Comparison of ENCODE assay signal across 27 mouse cellular contexts in the genomic region with DNA sequence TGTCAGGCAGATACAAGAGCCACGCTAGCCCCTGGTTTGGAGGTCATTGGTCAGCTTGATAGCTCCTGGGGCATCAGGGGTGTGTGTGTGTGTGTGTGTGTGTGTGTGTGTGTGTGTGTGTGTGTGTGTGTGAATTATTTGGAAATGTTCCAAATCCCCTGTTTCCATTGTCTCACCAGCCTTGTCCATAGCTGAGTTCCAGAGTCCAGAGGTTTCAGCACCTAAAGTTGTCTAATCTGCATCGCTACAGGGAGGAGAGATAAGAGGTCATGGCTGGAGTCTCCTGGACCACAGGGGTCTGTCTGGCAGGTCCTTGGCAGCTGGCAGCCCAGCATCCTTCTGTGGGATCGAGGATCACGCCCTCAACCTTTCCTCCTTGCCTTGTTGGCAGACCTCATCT. TPM values are rescaled to one million over a fixed set of nuclear protein-coding genes. Genes with fewer than 3 reads are reported as not detected.
DNase-seq lines count a peak whose midpoint lies in the region; ATAC-seq lines count a peak whose summit lies in the region.
"Had no signal": no experiment of that assay in that cellular context is flagged by ENCODE, and none has a peak within 500 bp of the region (broad histone marks: within the 10 kb centered on the region; RNA-seq: fewer than 3 reads in every experiment).

No protein-coding gene starts in this region.

- WGBS in kidney, embryonic 15.5 days = 72% methylated on average over 4 of the region's 4 CpGs
- 50% methylated on average over 4 of the region's 4 CpGs for WGBS in liver, embryonic 16.5 days (ENCODE audit: insufficient replicate concordance)
- 42% methylated on average over 4 of the region's 4 CpGs for WGBS in liver, embryonic 12.5 days (ENCODE audit: insufficient replicate concordance)
- 53% methylated on average over 4 of the region's 4 CpGs for WGBS in intestine, embryonic 16.5 days

- H3K4me2 ChIP-seq in kidney, embryonic 15.5 days = no peak overlapping the region
- H3K4me2 ChIP-seq in liver, embryonic 16.5 days (ENCODE audit: low read depth, low read length) = no peak overlapping the region
- H3K4me2 ChIP-seq in liver, embryonic 12.5 days = no peak overlapping the region
- no peak overlapping the region; the same call in 1 of the 2 replicates for H3K4me2 ChIP-seq in intestine, embryonic 16.5 days (ENCODE audit: low read depth, low read length)
- H3K4me2 ChIP-seq: embryonic facial prominence, embryonic 13.5 days; forebrain, embryonic 12.5 days; forebrain, embryonic 15.5 days; heart, embryonic 12.5 days; heart, embryonic 15.5 days; hindbrain, embryonic 13.5 days had no signal

- peak overlapping the region; percentile 72 for H3K27ac ChIP-seq in kidney, embryonic 15.5 days
- peak overlapping the region; percentile 29 for H3K27ac ChIP-seq in liver, embryonic 16.5 days (ENCODE audit: low read length)
- H3K27ac ChIP-seq in liver, embryonic 12.5 days = no peak overlapping the region
- H3K27ac ChIP-seq in intestine, embryonic 16.5 days (ENCODE audit: low read length) = peak overlapping the region; percentile 71
- H3K27ac ChIP-seq: embryonic facial prominence, embryonic 10.5 days; embryonic facial prominence, embryonic 13.5 days; forebrain, embryonic 12.5 days; forebrain, embryonic 15.5 days; heart, embryonic 15.5 days; hindbrain, embryonic 10.5 days; hindbrain, embryonic 13.5 days had no signal

- no peak for DNase-seq in kidney, adult 11 months
- DNase-seq in cerebellum, postnatal 36 days = no peak
- DNase-seq: adrenal gland, adult 2 months; adrenal gland, postnatal 14 days; cerebellum, adult 11 months; cerebellum, adult 2 months; cerebellum, adult 9-11 months; cerebellum, postnatal 25 days; embryo, embryonic 11 days; gastrocnemius, postnatal 25 days; heart, adult 18-20 months; heart, postnatal 10 days; heart, postnatal 36 days had no signal

- no peak overlapping the region for H3K4me3 ChIP-seq in kidney, embryonic 15.5 days (replicated peaks)
- H3K4me3 ChIP-seq in liver, embryonic 16.5 days (ENCODE audit: low read depth, low read length) = no peak overlapping the region
- H3K4me3 ChIP-seq in liver, embryonic 12.5 days = no peak overlapping the region
- H3K4me3 ChIP-seq in intestine, embryonic 16.5 days (ENCODE audit: low read length) = no peak overlapping the region
- H3K4me3 ChIP-seq: embryonic facial prominence, embryonic 10.5 days; embryonic facial prominence, embryonic 13.5 days; erythroblast, embryonic 14.5 days; forebrain, embryonic 12.5 days; forebrain, embryonic 15.5 days; heart, embryonic 12.5 days; heart, embryonic 15.5 days; hindbrain, embryonic 10.5 days; hindbrain, embryonic 13.5 days had no signal

- H3K36me3 ChIP-seq in kidney, embryonic 15.5 days = no peaks in the 10 kb centered on the region
- no peaks in the 10 kb centered on the region for H3K36me3 ChIP-seq in liver, embryonic 16.5 days (ENCODE audit: control insufficient read depth, insufficient read depth)
- H3K36me3 ChIP-seq in liver, embryonic 12.5 days = no peaks in the 10 kb centered on the region
- no peaks in the 10 kb centered on the region for H3K36me3 ChIP-seq in intestine, embryonic 16.5 days (ENCODE audit: control insufficient read depth, insufficient read depth, low read length)
- H3K36me3 ChIP-seq: embryonic facial prominence, embryonic 10.5 days; embryonic facial prominence, embryonic 13.5 days; forebrain, embryonic 12.5 days; forebrain, embryonic 15.5 days; heart, embryonic 12.5 days; heart, embryonic 15.5 days; hindbrain, embryonic 10.5 days; hindbrain, embryonic 13.5 days had no signal

- no peaks in the 10 kb centered on the region for H3K9me3 ChIP-seq in kidney, embryonic 15.5 days (replicated peaks)
- no peaks in the 10 kb centered on the region for H3K9me3 ChIP-seq in liver, embryonic 16.5 days (replicated peaks; ENCODE audit: control insufficient read depth, low read length)
- no peaks in the 10 kb centered on the region for H3K9me3 ChIP-seq in liver, embryonic 12.5 days (replicated peaks)
- H3K9me3 ChIP-seq in intestine, embryonic 16.5 days (ENCODE audit: control insufficient read depth, low read length) = no peaks in the 10 kb centered on the region
- H3K9me3 ChIP-seq: embryonic facial prominence, embryonic 10.5 days; embryonic facial prominence, embryonic 13.5 days; forebrain, embryonic 12.5 days; forebrain, embryonic 15.5 days; heart, embryonic 12.5 days; heart, embryonic 15.5 days; hindbrain, embryonic 10.5 days; hindbrain, embryonic 13.5 days had no signal

- ATAC-seq in kidney, embryonic 15.5 days (replicated peaks; ENCODE audit: low FRiP score) = no peak
- peak; percentile 61; the same call in 1 of the 2 replicates for ATAC-seq in liver, embryonic 16.5 days (ENCODE audit: low read depth)
- no peak for ATAC-seq in liver, embryonic 12.5 days
- ATAC-seq in intestine, embryonic 16.5 days = peak; percentile 31; the same call in 1 of the 2 replicates
- ATAC-seq: CD4-positive, CD25-positive, alpha-beta regulatory T cell, adult 4 months; forebrain, embryonic 15.5 days had no signal

- no peaks in the 10 kb centered on the region for H3K27me3 ChIP-seq in kidney, embryonic 15.5 days
- H3K27me3 ChIP-seq in liver, embryonic 16.5 days (ENCODE audit: control insufficient read depth, insufficient read depth, low read depth, low read length) = no peaks in the 10 kb centered on the region
- 0 out of 2 replicates have a peak, but pooled peaks cover 2% of the 10 kb centered on the region for H3K27me3 ChIP-seq in liver, embryonic 12.5 days (replicated peaks)
- H3K27me3 ChIP-seq in intestine, embryonic 16.5 days (replicated peaks; ENCODE audit: control insufficient read depth, insufficient read depth, low read length) = no peaks in the 10 kb centered on the region
- H3K27me3 ChIP-seq: embryonic facial prominence, embryonic 13.5 days; forebrain, embryonic 15.5 days; heart, embryonic 15.5 days; hindbrain, embryonic 13.5 days had no signal

- H3K9ac ChIP-seq in kidney, embryonic 15.5 days = no peak overlapping the region
- H3K9ac ChIP-seq in liver, embryonic 16.5 days (ENCODE audit: low read depth, low read length) = no peak overlapping the region
- H3K9ac ChIP-seq in liver, embryonic 12.5 days = no peak overlapping the region
- no peak overlapping the region for H3K9ac ChIP-seq in intestine, embryonic 16.5 days (ENCODE audit: low read depth, low read length)
- H3K9ac ChIP-seq: embryonic facial prominence, embryonic 13.5 days; forebrain, embryonic 12.5 days; forebrain, embryonic 15.5 days; heart, embryonic 12.5 days; heart, embryonic 15.5 days; hindbrain, embryonic 13.5 days had no signal

- peaks cover 15% of the 10 kb centered on the region for H3K4me1 ChIP-seq in kidney, embryonic 15.5 days
- H3K4me1 ChIP-seq in liver, embryonic 16.5 days (ENCODE audit: control insufficient read depth, low read depth, low read length) = no peaks in the 10 kb centered on the region
- H3K4me1 ChIP-seq in liver, embryonic 12.5 days = peaks cover 4% of the 10 kb centered on the region; the same call in 1 of the 2 replicates
- H3K4me1 ChIP-seq in intestine, embryonic 16.5 days (ENCODE audit: control insufficient read depth, insufficient read depth, low read length) = peaks cover 12% of the 10 kb centered on the region
- H3K4me1 ChIP-seq: embryonic facial prominence, embryonic 10.5 days; embryonic facial prominence, embryonic 13.5 days; forebrain, embryonic 12.5 days; forebrain, embryonic 15.5 days; heart, embryonic 15.5 days; hindbrain, embryonic 10.5 days; hindbrain, embryonic 13.5 days had no signal

RNA-seq across cellular contexts. Expression of gene Ddx52, which starts 27.4 kb away (rescaled TPM):
- 40.3 and 42.6 TPM in 2 replicates for polyA plus RNA-seq in kidney, embryonic 15.5 days (2015; fragmentation: Nextera tagmentation; extraction: Ambion mirVana)
- 11.2 and 13.0 TPM in 2 replicates for polyA plus RNA-seq in liver, embryonic 16.5 days (2015; fragmentation: Nextera tagmentation; extraction: Ambion mirVana)
- polyA plus RNA-seq in liver, embryonic 12.5 days (2016; fragmentation: Nextera tagmentation; extraction: Ambion mirVana) = 24.3 and 27.4 TPM in 2 replicates
- polyA plus RNA-seq in intestine, embryonic 16.5 days (2015; fragmentation: Nextera tagmentation; extraction: Ambion mirVana) = 23.8 and 24.0 TPM in 2 replicates

RNA-seq across cellular contexts. Expression of gene Synrg, which starts 49.7 kb away (rescaled TPM):
- 10.1 and 10.5 TPM in 2 replicates for polyA plus RNA-seq in kidney, embryonic 15.5 days (2015; fragmentation: Nextera tagmentation; extraction: Ambion mirVana)
- polyA plus RNA-seq in liver, embryonic 16.5 days (2015; fragmentation: Nextera tagmentation; extraction: Ambion mirVana) = 5.3 and 5.4 TPM in 2 replicates
- 10.2 and 11.2 TPM in 2 replicates for polyA plus RNA-seq in liver, embryonic 12.5 days (2016; fragmentation: Nextera tagmentation; extraction: Ambion mirVana)
- 6.6 and 8.0 TPM in 2 replicates for polyA plus RNA-seq in intestine, embryonic 16.5 days (2015; fragmentation: Nextera tagmentation; extraction: Ambion mirVana)

Comparison
In these comparisons a context has a peak if more than half of its experiments do, and no peak if none do; other contexts are left out.
1. ATAC-seq: peak in liver, embryonic 16.5 days (single experiment) and intestine, embryonic 16.5 days (single experiment); none in kidney, embryonic 15.5 days (single experiment) and liver, embryonic 12.5 days (single experiment).